Mouse (Mus musculus) heart, postnatal 36 days (tissue): ENCODE measurements at regions not wholly inside any gene's neighbourhood (a gene's known extent, or its start where the extent isn't known, plus 50 kb on each side); places are given as distances from the start of the nearest gene placed in this dataset.

ENCODE experiments used
- DNase-seq, 2 experiments: peaks; one replicate each; pipeline ENCODE4 v3.0.0; 2021 to 2022
- intact Hi-C: fragments of 180-260 bp; cut with DNase I; formaldehyde crosslinking; loops from one replicate; pipeline ENCODE4 v1.15.1; 2025

- intact Hi-C loops: no loop called here
- DNase-seq: no peak
These were observed 68.8 kb upstream of the Tgfbr2 start for GRCm38 (mm10) chr9:116243775-116244618.

DNA sequence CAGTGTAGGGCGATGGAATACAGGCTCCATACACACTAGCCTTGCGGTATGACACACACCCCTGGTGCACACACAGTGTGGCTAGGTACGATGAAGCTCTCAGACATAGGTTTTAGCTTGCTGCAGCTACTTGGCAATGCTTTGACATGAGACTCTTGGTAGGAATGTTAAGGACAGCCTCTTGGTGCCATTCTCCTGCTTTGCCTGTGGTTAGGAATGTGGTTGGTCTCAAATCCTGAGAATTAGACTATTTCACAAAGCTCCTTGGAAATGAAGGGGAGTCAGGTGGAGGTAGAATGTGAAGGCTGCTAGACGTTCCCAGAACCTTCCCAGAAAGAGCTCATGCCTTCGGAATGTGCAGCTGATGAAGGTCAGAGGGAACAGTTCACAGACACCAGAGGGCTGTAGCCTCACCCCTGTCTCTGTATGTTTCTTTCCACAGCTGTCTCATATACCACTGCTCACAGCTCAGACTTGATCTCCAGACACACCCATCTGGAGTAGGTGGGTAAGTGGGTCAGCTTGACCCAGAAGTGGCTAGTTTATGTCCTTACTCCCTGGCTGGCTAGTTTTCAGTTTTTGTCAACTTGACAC, 66.9 kb upstream of the Tgfbr2 start:
- DNase-seq: no peak
- intact Hi-C loops: no loop called here

DNA sequence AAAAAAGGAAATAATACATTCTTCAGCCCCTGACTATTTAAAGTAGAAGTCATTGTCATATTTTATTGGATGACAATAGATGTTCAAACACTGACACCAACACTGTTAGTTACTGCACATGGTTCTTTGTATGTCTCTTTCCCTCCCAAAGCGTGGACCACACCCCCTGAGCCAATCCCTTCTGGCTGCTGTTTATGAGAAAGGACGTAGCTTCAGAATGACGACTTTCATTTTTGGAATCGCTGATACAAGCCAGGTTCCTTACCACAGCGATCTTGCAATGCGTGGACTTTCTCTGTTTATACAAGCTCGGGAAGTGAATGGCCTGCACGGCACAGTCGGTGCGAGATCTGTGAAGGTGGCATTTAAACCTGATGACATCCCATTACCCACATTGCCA, 66.1 kb upstream of the Tgfbr2 start:
- intact Hi-C loops: no loop called here
- DNase-seq: no peak

DNA sequence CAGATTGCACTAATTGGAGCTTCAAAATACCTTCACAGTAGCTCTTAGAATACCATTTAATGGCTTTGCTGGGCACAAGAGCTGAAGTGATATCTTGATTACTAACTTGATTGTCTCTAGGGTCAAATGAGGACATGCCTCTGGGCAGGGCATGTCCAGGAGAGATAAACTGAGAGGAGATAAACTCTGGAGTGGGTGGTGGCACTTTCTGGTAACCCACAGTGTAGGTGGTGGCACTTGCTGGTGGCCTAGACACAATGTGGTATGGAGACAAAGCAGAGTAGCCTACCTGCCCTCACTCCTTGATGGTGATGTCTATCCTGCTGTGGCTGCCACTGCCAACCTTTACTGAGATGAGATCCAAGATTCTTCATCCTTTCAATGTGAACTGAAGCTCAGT, 61.7 kb upstream of the Tgfbr2 start:
- no peak for DNase-seq
- intact Hi-C loops: no loop called here

GRCm38 (mm10) chr9:116234170-116234569, 59.0 kb upstream of the Tgfbr2 start:
- intact Hi-C loops: loop anchor here (5.0 kb wide), 2 partner anchors 57 to 88 kb away; partner anchors contain the start of gene Tgfbr2
- DNase-seq: no peak

GRCm38 (mm10) chr9:116232386-116232785, 57.2 kb upstream of the Tgfbr2 start:
- intact Hi-C loops: loop anchor here (5.0 kb wide), 2 partner anchors 55 to 90 kb away; partner anchors contain the start of gene Tgfbr2
- no peak for DNase-seq

- intact Hi-C loops: loop anchor here (5.0 kb wide), 2 partner anchors 54 to 91 kb away; partner anchors contain the start of gene Tgfbr2
- no peak for DNase-seq
These were observed 56.5 kb upstream of the Tgfbr2 start for GRCm38 (mm10) chr9:116231351-116232311.

- DNase-seq: no peak
- intact Hi-C loops: loop anchor here (5.0 kb wide), 2 partner anchors 53 to 92 kb away; partner anchors contain the start of gene Tgfbr2
These were observed 55.2 kb upstream of the Tgfbr2 start for GRCm38 (mm10) chr9:116230346-116230745.

- DNase-seq: no peak
- intact Hi-C loops: no loop called here
These were observed 53.3 kb upstream of the Tgfbr2 start for GRCm38 (mm10) chr9:116228443-116228842.

DNA sequence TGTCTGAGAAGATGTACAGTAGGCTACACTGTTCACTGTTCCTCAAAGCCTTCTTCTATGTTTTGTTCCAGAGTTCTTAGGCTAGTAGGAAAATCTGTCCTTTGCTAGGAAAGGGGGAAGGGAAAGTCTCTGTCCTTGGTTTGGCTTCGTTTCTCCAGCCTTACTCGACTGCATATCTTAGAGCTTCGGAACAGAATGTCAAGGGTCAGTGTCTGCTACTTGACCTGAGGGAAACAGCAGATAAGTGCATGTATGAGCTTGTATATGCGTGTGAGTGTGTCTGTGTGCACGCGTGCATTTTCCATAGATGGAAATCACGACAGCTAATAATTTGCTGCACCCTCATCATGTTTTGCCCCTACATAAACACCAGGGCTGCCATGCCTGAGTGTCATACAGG, 52.6 kb upstream of the Tgfbr2 start:
- no peak for DNase-seq
- intact Hi-C loops: no loop called here
